9 mouse cellular contexts compared by ENCODE assay signal in genomic region chr16:41533686-41534085, GRCm38 (mm10).
A peak's percentile ranks its signal among the peaks of the same experiment; 100 is the strongest.
DNase-seq lines count a peak whose midpoint lies in the region; ATAC-seq and TF ChIP-seq lines count a peak whose summit lies in the region.
"Had no signal": no experiment of that assay in that cellular context is flagged by ENCODE, and none has a peak within 500 bp of the region (broad histone marks: within the 10 kb centered on the region; RNA-seq: fewer than 3 reads in every experiment).

No protein-coding gene starts in this region.

- peak overlapping the region; percentile 47; the same call in 1 of the 2 replicates for H3K9ac ChIP-seq in lung, embryonic 14.5 days
- no peak overlapping the region for H3K9ac ChIP-seq in intestine, postnatal 0 days (ENCODE audit: low read depth, low read length)
- H3K9ac ChIP-seq in stomach, embryonic 15.5 days, result no peak overlapping the region

- no peak for ATAC-seq in lung, embryonic 14.5 days (ENCODE audit: insufficient read depth)
- no peak for ATAC-seq in intestine, postnatal 0 days
- ATAC-seq in stomach, embryonic 15.5 days (ENCODE audit: insufficient read depth, low FRiP score, low read depth), result no peak

- peak; percentile 3 for DNase-seq in adrenal gland, postnatal 10 days
- DNase-seq in adrenal gland, adult (ENCODE audit: inconsistent age in 2 of 2, low spot score in 1 of 2), result no peak
- peak; percentile 16 for DNase-seq in lung, embryonic 14.5 days
- DNase-seq in lung, postnatal 10 days, result no peak
- DNase-seq in right cerebral cortex, postnatal 25 days, result no peak
- no peak for DNase-seq in kidney, adult 18-20 months

- H3K4me2 ChIP-seq in lung, embryonic 14.5 days, result peak overlapping the region; percentile 89
- H3K4me2 ChIP-seq in intestine, postnatal 0 days (replicated peaks; ENCODE audit: low read depth), result peak overlapping the region; percentile 66
- peak overlapping the region; percentile 88 for H3K4me2 ChIP-seq in stomach, embryonic 15.5 days

- no peaks in the 10 kb centered on the region for H3K27me3 ChIP-seq in lung, embryonic 14.5 days (ENCODE audit: insufficient read depth, low read length)
- H3K27me3 ChIP-seq in intestine, postnatal 0 days (replicated peaks; ENCODE audit: control insufficient read depth, insufficient read depth, low read length), result no peaks in the 10 kb centered on the region
- H3K27me3 ChIP-seq in stomach, embryonic 15.5 days (replicated peaks), result no peaks in the 10 kb centered on the region

- no peaks in the 10 kb centered on the region for H3K36me3 ChIP-seq in lung, embryonic 14.5 days (ENCODE audit: insufficient read depth)
- H3K36me3 ChIP-seq in intestine, postnatal 0 days (ENCODE audit: control insufficient read depth, insufficient read depth), result no peaks in the 10 kb centered on the region
- no peaks in the 10 kb centered on the region for H3K36me3 ChIP-seq in stomach, embryonic 15.5 days

- no peak overlapping the region for H3K27ac ChIP-seq in lung, embryonic 14.5 days (ENCODE audit: low read depth)
- no peak overlapping the region for H3K27ac ChIP-seq in intestine, postnatal 0 days (ENCODE audit: low read depth, low read length)
- H3K27ac ChIP-seq in stomach, embryonic 15.5 days, result no peak overlapping the region
- H3K27ac ChIP-seq: macrophage had no signal

- H3K9me3 ChIP-seq in lung, embryonic 14.5 days (ENCODE audit: low read depth, low read length), result no peaks in the 10 kb centered on the region
- H3K9me3 ChIP-seq in intestine, postnatal 0 days (ENCODE audit: control insufficient read depth), result no peaks in the 10 kb centered on the region
- no peaks in the 10 kb centered on the region for H3K9me3 ChIP-seq in stomach, embryonic 15.5 days

- H3K4me3 ChIP-seq in lung, embryonic 14.5 days (ENCODE audit: low read depth, low read length), result peak overlapping the region; percentile 46
- H3K4me3 ChIP-seq in intestine, postnatal 0 days (ENCODE audit: low read depth, low read length), result peak overlapping the region; percentile 36
- peak overlapping the region; percentile 54 for H3K4me3 ChIP-seq in stomach, embryonic 15.5 days (replicated peaks)

- no peaks in the 10 kb centered on the region for H3K4me1 ChIP-seq in lung, embryonic 14.5 days (ENCODE audit: insufficient read depth)
- H3K4me1 ChIP-seq in intestine, postnatal 0 days (replicated peaks; ENCODE audit: control insufficient read depth, insufficient read depth, low read length), result no peaks in the 10 kb centered on the region
- H3K4me1 ChIP-seq in stomach, embryonic 15.5 days, result no peaks in the 10 kb centered on the region

- 20% methylated on average over 6 of the region's 6 CpGs for WGBS in lung, embryonic 14.5 days
- 16% methylated on average over 6 of the region's 6 CpGs for WGBS in intestine, postnatal 0 days
- 17% methylated on average over 6 of the region's 6 CpGs for WGBS in stomach, embryonic 15.5 days

- no peak for TF ChIP-seq CTCF in lung, embryonic 14.5 days (IDR thresholded peaks at IDR 0.05; ENCODE audit: low read depth)
- no peak for TF ChIP-seq CTCF in intestine, postnatal 0 days (IDR thresholded peaks at IDR 0.05; ENCODE audit: low read depth)

Comparison
In these comparisons a context has a peak if more than half of its experiments do, and no peak if none do; other contexts are left out.
1. DNase-seq: peak in adrenal gland, postnatal 10 days (single experiment) and lung, embryonic 14.5 days (single experiment); none in adrenal gland, adult (0 of 2), lung, postnatal 10 days (single experiment), right cerebral cortex, postnatal 25 days (single experiment) and kidney, adult 18-20 months (single experiment).
2. Peak in every context shown above with its lines, with median percentiles within 50 percentile points of each other: H3K4me2 ChIP-seq and H3K4me3 ChIP-seq.